Mouse (Mus musculus): ENCODE measurements around the gene Plgrkt.

DNA sequence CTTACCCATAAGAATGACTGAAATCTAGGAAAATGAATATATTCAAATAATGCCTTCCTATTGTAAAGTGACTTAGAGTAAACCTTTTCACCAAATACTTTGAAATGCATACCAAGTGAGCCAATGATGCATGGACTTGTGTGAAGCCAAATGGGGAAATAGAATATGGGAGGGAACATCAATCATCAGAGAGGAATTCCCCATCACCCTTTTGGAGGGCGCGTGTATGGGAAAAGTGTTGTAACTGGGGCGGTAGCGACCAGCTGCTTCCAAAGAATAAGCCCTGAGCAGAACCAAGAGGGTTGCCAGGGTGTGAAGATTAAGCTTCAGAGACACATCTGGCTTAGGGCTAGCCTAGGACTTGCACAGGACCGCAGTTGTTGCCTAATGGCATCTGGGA, 16.2 kb upstream of the Plgrkt start:
- TF ChIP-seq JUND (IDR thresholded peaks at IDR 0.05; ENCODE audit: low read depth, low read length) (no peak), ZMIZ1 (IDR thresholded peaks at IDR 0.05; ENCODE audit: low read depth, low read length) (no peak), ETS1 (IDR thresholded peaks at IDR 0.05; ENCODE audit: low read depth, low read length) (0 out of 2 replicates have a peak, but pooled peaks have one; percentile 6), POLR2A (IDR thresholded peaks at IDR 0.05; ENCODE audit: control insufficient read depth in 1 of 2, insufficient read depth in 1 of 2, low read depth in 1 of 2, low read length in 2 of 2, poor library complexity in 1 of 2) (no peak), GABPA (IDR thresholded peaks at IDR 0.05; ENCODE audit: low read depth, low read length) (no peak), TAL1 (IDR thresholded peaks at IDR 0.05; ENCODE audit: low read length) (no peak), MAZ (IDR thresholded peaks at IDR 0.05; ENCODE audit: low read depth, low read length) (no peak), CTCF (IDR thresholded peaks at IDR 0.05 in 2 of 3, conservative IDR thresholded peaks at IDR 0.05 in 1 of 3; ENCODE audit: control insufficient read depth in 1 of 3, insufficient read depth in 1 of 3, low read depth in 2 of 3, low read length in 3 of 3, poor library complexity in 1 of 3, severe bottlenecking in 1 of 3) (no peak), GATA1 (IDR thresholded peaks at IDR 0.05; ENCODE audit: low read depth, low read length) (no peak), KAT2A (conservative IDR thresholded peaks at IDR 0.05; ENCODE audit: low read depth, low read length) (no peak), ZKSCAN1 (IDR thresholded peaks at IDR 0.05; ENCODE audit: low read depth, low read length) (no peak), MAFK (IDR thresholded peaks at IDR 0.05; ENCODE audit: borderline replicate concordance, low read depth, low read length) (no peak)
